Mouse (Mus musculus) heart, embryonic 14.5 days (tissue): ENCODE measurements around the gene Ctrb1. TPM values are rescaled to one million over a fixed set of nuclear protein-coding genes. Genes with fewer than 3 reads are reported as not detected.

Experiments used
- ATAC-seq: fragments of 200-750 bp; cut with Nextera tagmentation; 2 replicates; pipeline ENCODE4 v1.8.0; 2017; ENCODE audit warnings: low read depth, moderate TSS enrichment; ENCODE audit not compliant: insufficient number of reproducible peaks, insufficient read depth, low FRiP score
- H3K27ac ChIP-seq, 2 experiments: fragments of 200-500 bp in 1 of 2; fragments of 300-500 bp in 1 of 2; sonication (generic) in 1 of 2; replicated peaks in 1 of 2; 2 replicates each; pipeline ENCODE4 v1.5.1; 2012 to 2014; ENCODE audit warnings: low read depth in 2 of 2, low read length in 2 of 2, control low read depth in 1 of 2, mild to moderate bottlenecking in 1 of 2, mixed read lengths in 1 of 2; ENCODE audit not compliant: control insufficient read depth in 1 of 2, insufficient read depth in 1 of 2
- H3K27me3 ChIP-seq: fragments of 300-500 bp; sonication (generic); 2 replicates; pipeline ENCODE4 v1.6.1; 2014; ENCODE audit warnings: mild to moderate bottlenecking, low read length, control low read depth; ENCODE audit not compliant: control insufficient read depth, insufficient read depth
- H3K36me3 ChIP-seq: fragments of 300-500 bp; sonication (generic); 2 replicates; pipeline ENCODE4 v1.6.1; 2014; ENCODE audit warnings: mild to moderate bottlenecking, control low read depth, low read length, mixed read lengths; ENCODE audit not compliant: control insufficient read depth, insufficient read depth
- H3K4me1 ChIP-seq, 2 experiments: fragments of 200-500 bp in 1 of 2; fragments of 300-500 bp in 1 of 2; sonication (generic) in 1 of 2; 2 replicates each; pipeline ENCODE4 v1.6.1; 2012 to 2014; ENCODE audit warnings: low read length in 2 of 2, control low read depth in 1 of 2, mixed read lengths in 1 of 2; ENCODE audit not compliant: control insufficient read depth in 2 of 2, insufficient read depth in 2 of 2
- H3K4me2 ChIP-seq: fragments of 300-500 bp; sonication (generic); 2 replicates; pipeline ENCODE4 v1.6.1; 2014; ENCODE audit warnings: mild to moderate bottlenecking, low read length
- H3K4me3 ChIP-seq, 2 experiments: fragments of 200-500 bp in 1 of 2; fragments of 300-500 bp in 1 of 2; sonication (generic) in 1 of 2; 2 replicates each; pipeline ENCODE4 v1.5.1; 2012 to 2014; ENCODE audit warnings: low read length in 2 of 2, mild to moderate bottlenecking in 2 of 2, control low read depth in 1 of 2, low read depth in 1 of 2, moderate library complexity in 1 of 2; ENCODE audit not compliant: control insufficient read depth in 1 of 2, insufficient read depth in 1 of 2
- H3K9ac ChIP-seq: fragments of 300-500 bp; sonication (generic); 2 replicates; pipeline ENCODE4 v1.6.1; 2014; ENCODE audit warnings: mild to moderate bottlenecking, low read length
- H3K9me3 ChIP-seq: fragments of 300-500 bp; sonication (generic); 2 replicates; pipeline ENCODE4 v1.6.1; 2016; ENCODE audit warnings: low read length, control low read depth; ENCODE audit not compliant: control insufficient read depth
- WGBS: fragments of 180-500 bp; shearing (Covaris S2); extraction: QIAGEN DNeasy Blood & Tissue Kit; methylation state at CpG from one replicate; pipeline ENCODE4 v1.1.7; 2014; 5-methylcytosine and 5-hydroxymethylcytosine counted together
- polyA plus RNA-seq: library from polyadenylated mRNA; unstranded; fragments of >200 nt; fragmentation: Nextera tagmentation; extraction: Ambion mirVana; gene quantifications from 2 replicates; pipeline ENCODE4 v1.2.1, GENCODE M21; 2014

The Ctrb1 gene
- polyA plus RNA-seq, 1 experiment from 2014 or later = not detected

DNA sequence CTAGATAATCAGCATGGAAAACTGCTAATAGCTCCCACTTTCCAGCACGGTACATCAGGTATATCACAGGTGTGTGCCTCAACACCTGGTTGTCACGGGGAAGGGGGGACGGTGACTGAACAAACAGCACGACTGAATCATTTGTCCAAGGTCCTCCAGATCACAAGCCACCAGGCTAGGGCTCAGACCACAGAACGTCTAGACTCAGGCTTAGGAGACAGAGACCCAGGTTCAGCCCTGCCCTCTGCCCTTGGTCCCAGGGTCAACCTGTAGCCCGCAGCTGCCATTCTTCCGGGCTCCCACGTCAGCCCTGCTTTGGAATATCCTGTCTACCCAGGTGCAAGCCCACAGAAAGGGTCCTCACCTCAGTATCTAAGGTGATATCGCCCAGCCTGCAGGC, 10.6 kb upstream of the Ctrb1 start:
- H3K27me3 ChIP-seq = no peaks in the 10 kb centered on the region
- H3K9ac ChIP-seq = no peak overlapping the region
- no peaks in the 10 kb centered on the region for H3K36me3 ChIP-seq
- H3K4me1 ChIP-seq = peaks cover 7 to 11% of the 10 kb centered on the region in 2 experiments; a peak in 3 of 4 replicates
- 81% methylated on average over 9 of the region's 9 CpGs for WGBS
- no peak overlapping the region for H3K27ac ChIP-seq
- ATAC-seq = no peak
- H3K4me3 ChIP-seq = no peak overlapping the region
- H3K9me3 ChIP-seq = no peaks in the 10 kb centered on the region
- no peak overlapping the region for H3K4me2 ChIP-seq

DNA sequence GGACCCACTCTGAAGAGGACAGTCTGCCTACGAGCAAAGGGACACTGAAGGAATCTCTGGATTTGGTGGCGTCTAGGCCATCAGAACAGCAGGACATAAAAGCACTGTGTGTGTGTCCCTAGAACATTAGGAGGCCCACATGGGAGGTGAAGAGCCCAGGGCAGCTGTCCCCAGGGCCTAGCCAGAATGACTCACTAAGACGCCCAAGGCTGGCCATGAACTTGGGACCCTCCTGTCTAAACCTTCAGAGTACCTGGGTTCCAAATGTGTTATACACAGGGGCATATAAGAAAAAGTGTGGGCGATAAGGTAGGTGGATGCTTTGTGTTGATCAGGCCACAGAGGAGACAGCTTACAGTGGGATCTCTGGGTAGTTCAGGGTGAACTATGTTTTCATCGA, 9.9 kb upstream of the Ctrb1 start:
- H3K9ac ChIP-seq = no peak overlapping the region
- peaks cover 3 to 10% of the 10 kb centered on the region in 2 experiments; a peak in 3 of 4 replicates for H3K4me1 ChIP-seq
- no peak overlapping the region for H3K4me3 ChIP-seq
- no peaks in the 10 kb centered on the region for H3K27me3 ChIP-seq
- no peak overlapping the region for H3K27ac ChIP-seq
- H3K9me3 ChIP-seq = no peaks in the 10 kb centered on the region
- H3K36me3 ChIP-seq = no peaks in the 10 kb centered on the region
- WGBS = 88% methylated on average over 5 of the region's 5 CpGs
- ATAC-seq = no peak
- H3K4me2 ChIP-seq = no peak overlapping the region

DNA sequence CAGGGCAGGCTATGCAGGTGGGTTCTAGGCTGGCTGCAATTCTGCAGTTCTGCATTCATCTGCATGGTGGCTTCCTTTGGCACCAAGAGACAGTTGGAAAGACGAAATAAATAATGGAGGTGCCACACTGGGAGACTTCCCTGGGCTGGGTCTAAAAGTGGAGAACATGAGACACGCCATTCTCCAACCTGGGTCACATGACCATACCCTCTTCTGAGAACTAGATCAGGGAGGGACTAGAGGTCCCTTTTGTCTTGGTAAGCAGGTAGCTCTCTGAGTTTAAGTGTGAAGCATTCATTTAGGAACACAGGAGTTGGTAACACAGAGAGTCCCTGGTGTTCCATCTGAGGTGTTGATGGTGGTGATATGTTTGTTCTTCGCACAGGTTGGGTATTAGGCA, 9.4 kb upstream of the Ctrb1 start:
- Histone ChIP-seq H3K9me3 (no peaks in the 10 kb centered on the region), H3K36me3 (no peaks in the 10 kb centered on the region), H3K27ac (no peak overlapping the region), H3K9ac (no peak overlapping the region), H3K27me3 (no peaks in the 10 kb centered on the region), H3K4me2 (no peak overlapping the region), H3K4me1 (peaks cover 3 to 9% of the 10 kb centered on the region in 2 experiments; a peak in 3 of 4 replicates), H3K4me3 (no peak overlapping the region)
- ATAC-seq = no peak
- WGBS = 81% methylated on average over 3 of the region's 3 CpGs

DNA sequence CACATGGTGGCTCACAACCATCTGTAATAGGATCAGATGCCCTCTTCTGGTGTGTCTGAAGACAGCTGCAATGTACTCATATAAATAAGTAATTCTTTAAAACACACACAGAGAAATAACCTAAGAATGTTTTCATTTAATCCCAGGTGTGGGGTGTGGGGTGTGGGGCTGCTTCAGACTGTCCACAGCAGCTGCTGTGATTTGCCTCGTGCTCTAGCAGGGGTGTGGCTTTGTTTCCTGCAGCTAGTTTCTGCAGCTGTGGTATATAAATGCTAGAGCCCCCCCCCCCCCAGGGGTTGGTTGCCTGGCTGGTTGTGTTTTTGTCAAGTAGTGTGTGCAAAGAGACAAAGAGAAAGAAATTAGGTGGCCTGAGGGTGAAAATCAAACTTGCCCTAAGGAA, 8.2 kb upstream of the Ctrb1 start:
- Histone ChIP-seq H3K27me3 (no peaks in the 10 kb centered on the region), H3K36me3 (no peaks in the 10 kb centered on the region), H3K4me1 (peaks cover 2 to 7% of the 10 kb centered on the region in 2 experiments; a peak in 2 of 4 replicates), H3K4me2 (no peak overlapping the region), H3K9me3 (no peaks in the 10 kb centered on the region), H3K9ac (no peak overlapping the region), H3K27ac (no peak overlapping the region), H3K4me3 (no peak overlapping the region)
- 35% methylated on average over 1 of the region's 1 CpGs for WGBS
- no peak for ATAC-seq

DNA sequence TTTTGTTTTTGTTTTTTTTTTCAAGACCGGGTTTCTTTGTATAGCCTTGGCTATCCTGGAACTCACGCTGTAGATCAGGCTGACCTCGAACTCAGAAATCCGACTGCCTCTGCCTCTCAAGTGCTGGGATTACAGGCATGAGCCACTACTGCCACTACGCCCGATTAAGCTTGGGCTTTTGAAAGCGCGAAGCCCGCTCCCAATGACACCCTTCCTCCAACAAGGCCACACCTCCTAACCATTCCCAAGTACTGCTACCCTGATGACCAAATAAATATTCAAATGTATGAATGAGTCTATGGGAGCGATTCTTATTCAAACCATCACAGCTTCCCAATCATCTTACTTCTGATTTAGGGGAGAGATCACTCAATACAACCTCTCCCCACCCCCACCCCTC, 6.8 kb upstream of the Ctrb1 start:
- Histone ChIP-seq H3K27ac (no peak overlapping the region), H3K27me3 (no peaks in the 10 kb centered on the region), H3K4me2 (no peak overlapping the region), H3K4me3 (no peak overlapping the region), H3K9me3 (no peaks in the 10 kb centered on the region), H3K4me1 (peaks cover 2 to 7% of the 10 kb centered on the region in 2 experiments; a peak in 2 of 4 replicates), H3K9ac (no peak overlapping the region), H3K36me3 (no peaks in the 10 kb centered on the region)
- WGBS = 82% methylated on average over 10 of the region's 10 CpGs
- no peak for ATAC-seq

DNA sequence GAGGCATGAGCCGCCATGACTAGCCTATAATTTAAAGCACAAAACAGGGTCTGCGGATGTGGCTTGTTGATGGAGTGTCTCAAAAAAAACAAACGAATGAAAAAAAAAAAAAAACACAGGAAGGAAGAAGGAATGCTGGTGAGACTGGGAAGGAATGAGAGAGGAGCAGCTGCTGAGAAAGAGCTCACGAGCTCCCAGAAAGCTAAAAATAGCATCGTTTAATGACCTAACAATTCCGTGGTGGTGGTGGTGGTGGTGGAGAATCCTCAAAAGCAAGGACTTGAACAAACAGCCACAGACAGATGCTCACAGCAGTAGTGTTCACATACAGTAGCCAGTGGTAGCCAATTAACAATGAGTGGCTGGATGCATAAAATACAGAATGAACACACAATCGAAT, 4.6 kb upstream of the Ctrb1 start:
- Histone ChIP-seq H3K4me3 (no peak overlapping the region), H3K36me3 (no peaks in the 10 kb centered on the region), H3K4me1 (peaks cover 2 to 7% of the 10 kb centered on the region in 2 experiments; a peak in 2 of 4 replicates), H3K9me3 (0 out of 2 replicates have a peak, but pooled peaks cover 3% of the 10 kb centered on the region), H3K27me3 (no peaks in the 10 kb centered on the region), H3K27ac (no peak overlapping the region), H3K4me2 (no peak overlapping the region), H3K9ac (no peak overlapping the region)
- 36% methylated on average over 7 of the region's 7 CpGs for WGBS
- ATAC-seq = no peak

DNA sequence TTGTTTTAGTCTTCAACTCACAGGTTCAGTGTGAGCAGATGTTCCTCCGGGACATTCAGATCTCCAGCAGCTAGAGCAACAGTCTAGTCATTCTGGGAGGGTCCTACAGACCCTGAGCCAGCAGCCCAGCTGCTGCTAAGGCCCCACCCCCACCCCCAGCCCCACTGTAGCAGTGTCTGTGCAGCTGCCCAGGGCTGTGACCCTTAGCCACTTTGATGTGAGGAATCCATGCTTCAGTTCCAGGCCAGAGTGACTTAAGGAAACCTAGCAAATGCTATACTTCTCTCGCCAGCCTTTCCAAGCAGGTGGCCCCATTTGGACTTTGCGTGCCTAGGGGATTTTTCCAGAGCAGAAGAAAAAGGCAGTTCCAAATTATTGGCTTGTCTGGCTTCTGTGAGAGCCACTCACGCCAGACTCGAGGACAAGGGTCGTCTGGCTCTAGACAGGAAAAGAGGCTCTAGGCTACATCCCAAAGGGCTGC, 2.5 kb upstream of the Ctrb1 start:
- H3K27me3 ChIP-seq = no peaks in the 10 kb centered on the region
- no peak overlapping the region for H3K9ac ChIP-seq
- no peaks in the 10 kb centered on the region for H3K36me3 ChIP-seq
- no peak for ATAC-seq
- 0 out of 2 replicates have a peak, but pooled peaks cover 3% of the 10 kb centered on the region for H3K9me3 ChIP-seq
- 46% methylated on average over 6 of the region's 6 CpGs for WGBS
- H3K4me3 ChIP-seq = no peak overlapping the region
- H3K4me1 ChIP-seq = peaks cover 2 to 7% of the 10 kb centered on the region in 2 experiments; a peak in 2 of 4 replicates
- no peak overlapping the region for H3K4me2 ChIP-seq
- no peak overlapping the region for H3K27ac ChIP-seq

DNA sequence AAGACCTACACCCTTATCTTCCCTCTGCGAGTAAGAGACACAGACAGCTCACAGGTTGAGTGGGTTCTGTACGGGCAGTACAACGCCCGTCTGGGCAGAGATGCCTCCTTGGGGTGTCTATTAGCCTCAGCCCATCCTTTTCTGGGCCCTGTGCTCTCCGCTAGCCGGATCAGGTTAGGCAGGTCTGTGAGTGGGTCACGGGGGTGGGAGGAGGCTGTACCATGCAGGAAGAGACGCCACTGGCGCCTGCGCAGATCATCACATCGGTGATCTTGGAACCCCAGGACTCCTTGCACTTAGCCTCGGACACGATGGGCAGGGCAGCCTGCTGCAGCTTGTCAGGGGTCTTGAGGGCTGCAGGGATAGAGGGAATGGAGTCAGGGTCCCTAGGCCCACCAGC, 3.9 kb downstream of the Ctrb1 start:
- no peak overlapping the region for H3K4me2 ChIP-seq
- H3K9ac ChIP-seq = no peak overlapping the region
- no peaks in the 10 kb centered on the region for H3K27me3 ChIP-seq
- H3K27ac ChIP-seq = no peak overlapping the region
- H3K4me1 ChIP-seq = no peaks in the 10 kb centered on the region
- ATAC-seq = no peak
- 75% methylated on average over 13 of the region's 13 CpGs for WGBS
- H3K36me3 ChIP-seq = no peaks in the 10 kb centered on the region
- H3K4me3 ChIP-seq = no peak overlapping the region
- no peaks in the 10 kb centered on the region for H3K9me3 ChIP-seq
